Mouse (Mus musculus) heart, embryonic 14.5 days (tissue): ENCODE measurements around the gene Selenbp2. TPM values are rescaled to one million over a fixed set of nuclear protein-coding genes. Genes with fewer than 3 reads are reported as not detected.

Source experiments
- ATAC-seq: fragments of 200-750 bp; cut with Nextera tagmentation; 2 replicates; pipeline ENCODE4 v1.8.0; 2017; ENCODE audit warnings: low read depth, moderate TSS enrichment; ENCODE audit not compliant: insufficient number of reproducible peaks, insufficient read depth, low FRiP score
- H3K27ac ChIP-seq, 2 experiments: fragments of 200-500 bp in 1 of 2; fragments of 300-500 bp in 1 of 2; sonication (generic) in 1 of 2; replicated peaks in 1 of 2; 2 replicates each; pipeline ENCODE4 v1.5.1; 2012 to 2014; ENCODE audit warnings: low read depth in 2 of 2, low read length in 2 of 2, control low read depth in 1 of 2, mild to moderate bottlenecking in 1 of 2, mixed read lengths in 1 of 2; ENCODE audit not compliant: control insufficient read depth in 1 of 2, insufficient read depth in 1 of 2
- H3K27me3 ChIP-seq: fragments of 300-500 bp; sonication (generic); 2 replicates; pipeline ENCODE4 v1.6.1; 2014; ENCODE audit warnings: mild to moderate bottlenecking, low read length, control low read depth; ENCODE audit not compliant: control insufficient read depth, insufficient read depth
- H3K36me3 ChIP-seq: fragments of 300-500 bp; sonication (generic); 2 replicates; pipeline ENCODE4 v1.6.1; 2014; ENCODE audit warnings: mild to moderate bottlenecking, control low read depth, low read length, mixed read lengths; ENCODE audit not compliant: control insufficient read depth, insufficient read depth
- H3K4me1 ChIP-seq, 2 experiments: fragments of 200-500 bp in 1 of 2; fragments of 300-500 bp in 1 of 2; sonication (generic) in 1 of 2; 2 replicates each; pipeline ENCODE4 v1.6.1; 2012 to 2014; ENCODE audit warnings: low read length in 2 of 2, control low read depth in 1 of 2, mixed read lengths in 1 of 2; ENCODE audit not compliant: control insufficient read depth in 2 of 2, insufficient read depth in 2 of 2
- H3K4me2 ChIP-seq: fragments of 300-500 bp; sonication (generic); 2 replicates; pipeline ENCODE4 v1.6.1; 2014; ENCODE audit warnings: mild to moderate bottlenecking, low read length
- H3K4me3 ChIP-seq, 2 experiments: fragments of 200-500 bp in 1 of 2; fragments of 300-500 bp in 1 of 2; sonication (generic) in 1 of 2; 2 replicates each; pipeline ENCODE4 v1.5.1; 2012 to 2014; ENCODE audit warnings: low read length in 2 of 2, mild to moderate bottlenecking in 2 of 2, control low read depth in 1 of 2, low read depth in 1 of 2, moderate library complexity in 1 of 2; ENCODE audit not compliant: control insufficient read depth in 1 of 2, insufficient read depth in 1 of 2
- H3K9ac ChIP-seq: fragments of 300-500 bp; sonication (generic); 2 replicates; pipeline ENCODE4 v1.6.1; 2014; ENCODE audit warnings: mild to moderate bottlenecking, low read length
- H3K9me3 ChIP-seq: fragments of 300-500 bp; sonication (generic); 2 replicates; pipeline ENCODE4 v1.6.1; 2016; ENCODE audit warnings: low read length, control low read depth; ENCODE audit not compliant: control insufficient read depth
- WGBS: fragments of 180-500 bp; shearing (Covaris S2); extraction: QIAGEN DNeasy Blood & Tissue Kit; methylation state at CpG from one replicate; pipeline ENCODE4 v1.1.7; 2014; 5-methylcytosine and 5-hydroxymethylcytosine counted together
- polyA plus RNA-seq: library from polyadenylated mRNA; unstranded; fragments of >200 nt; fragmentation: Nextera tagmentation; extraction: Ambion mirVana; gene quantifications from 2 replicates; pipeline ENCODE4 v1.2.1, GENCODE M21; 2014

Selenbp2 gene
- polyA plus RNA-seq, 1 experiment from 2014 or later = 3.1 TPM

- Histone ChIP-seq H3K27ac (no peak overlapping the region), H3K9me3 (no peaks in the 10 kb centered on the region; the same call in 1 of the 2 replicates), H3K4me2 (no peak overlapping the region), H3K27me3 (no peaks in the 10 kb centered on the region), H3K36me3 (no peaks in the 10 kb centered on the region), H3K4me3 (no peak overlapping the region), H3K9ac (no peak overlapping the region), H3K4me1 (no peaks in the 10 kb centered on the region)
- no peak for ATAC-seq
- 91% methylated on average over 17 of the region's 17 CpGs for WGBS
Measured at GRCm38 (mm10) chr3:94745691-94746090, 52.3 kb downstream of the Selenbp2 start.

Other genes with a start within 250 kb of the Selenbp2 start
- 0.27 and 0.53 TPM in 2 replicates for gene Oaz3, start 249.6 kb upstream of the Selenbp2 start, polyA plus RNA-seq
- gene Celf3, start 215.3 kb upstream of the Selenbp2 start, polyA plus RNA-seq = 0.55 and 1.8 TPM in 2 replicates
- 5.5 and 5.8 TPM in 2 replicates for gene Riiad1, start 213.2 kb upstream of the Selenbp2 start, polyA plus RNA-seq
- gene Snx27, start 110.8 kb upstream of the Selenbp2 start, polyA plus RNA-seq = 26.1 and 26.4 TPM in 2 replicates
- gene Gm10972, start 50.4 kb upstream of the Selenbp2 start, polyA plus RNA-seq = not detected in 2 replicates
- gene Tuft1, start 34.7 kb upstream of the Selenbp2 start, polyA plus RNA-seq = 7.1 and 7.2 TPM in 2 replicates
- gene Cgn, start 92.9 kb downstream of the Selenbp2 start, polyA plus RNA-seq = 0.78 and 1.1 TPM in 2 replicates
- 12.8 and 14.5 TPM in 2 replicates for gene Pogz, start 144.0 kb downstream of the Selenbp2 start, polyA plus RNA-seq
- 296 and 297 TPM in 2 replicates for gene Psmb4, start 193.4 kb downstream of the Selenbp2 start, polyA plus RNA-seq
- gene Selenbp1, start 239.5 kb downstream of the Selenbp2 start, polyA plus RNA-seq = 71.7 and 74.5 TPM in 2 replicates